Mouse (Mus musculus): ENCODE results near the gene Atp6v0a4. TPM values are rescaled to one million over a fixed set of nuclear protein-coding genes. Genes with fewer than 3 reads are reported as not detected.

Gene Atp6v0a4
- polyA plus RNA-seq, 1 experiment from 2014 or later = 0.09 TPM

DNA sequence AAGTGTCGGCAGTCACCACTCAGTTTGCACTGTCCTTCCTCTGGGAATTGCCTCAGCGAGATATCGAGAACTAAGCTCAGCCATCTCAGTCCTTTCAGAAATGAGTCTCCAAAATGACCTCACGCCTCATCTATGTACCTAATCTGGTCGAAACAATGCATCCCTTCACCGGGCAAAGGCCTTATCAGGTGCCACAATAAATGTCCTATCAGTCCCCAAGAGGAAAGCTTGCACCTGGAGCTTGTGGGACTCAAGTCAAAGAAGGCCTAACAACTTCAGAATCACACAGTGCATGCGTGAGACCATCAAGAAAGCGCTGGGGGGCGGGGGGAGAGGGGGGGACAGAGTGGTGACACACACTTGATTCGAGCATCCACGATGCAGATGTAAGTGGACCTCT, 27.9 kb upstream of the Atp6v0a4 start:
- Histone ChIP-seq H3K27me3 (ENCODE audit: control insufficient read depth, insufficient read depth, low read length) (no peaks in the 10 kb centered on the region), H3K36me3 (replicated peaks; ENCODE audit: control insufficient read depth, insufficient read depth) (peaks cover 90% of the 10 kb centered on the region), H3K27ac (no peak overlapping the region), H3K9ac (no peak overlapping the region), H3K4me2 (replicated peaks) (no peak overlapping the region), H3K4me3 (replicated peaks; ENCODE audit: low read length) (no peak overlapping the region), H3K4me1 (replicated peaks; ENCODE audit: control insufficient read depth, insufficient read depth, low read length) (no peaks in the 10 kb centered on the region), H3K9me3 (ENCODE audit: control insufficient read depth, low read length) (no peaks in the 10 kb centered on the region)
- ATAC-seq (ENCODE audit: low FRiP score) (no peak), DNase-seq (ENCODE audit: low spot score) (no peak)
- 89% methylated on average over 11 of the region's 11 CpGs for WGBS

DNA sequence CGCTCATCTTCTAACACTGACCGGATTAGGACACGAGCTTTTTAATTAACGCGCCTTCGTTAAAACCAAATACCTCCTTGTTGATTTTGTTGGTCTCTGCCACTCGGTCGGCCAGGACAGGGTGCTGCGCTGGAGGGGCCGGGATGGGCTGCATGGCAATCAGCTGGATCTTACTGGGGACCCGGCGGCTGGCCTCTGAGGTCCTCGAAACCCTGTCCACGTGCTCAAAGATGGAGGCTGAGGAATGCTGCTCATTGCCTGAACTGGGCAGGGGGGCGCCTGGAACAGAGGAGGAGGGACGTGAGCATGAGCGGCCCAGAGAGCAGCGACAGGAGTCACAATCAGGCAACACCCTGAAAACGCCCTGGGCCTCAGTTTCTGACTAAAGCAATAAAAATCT, 25.1 kb upstream of the Atp6v0a4 start:
- no peaks in the 10 kb centered on the region for H3K4me1 ChIP-seq (replicated peaks; ENCODE audit: control insufficient read depth, insufficient read depth, low read length)
- ATAC-seq (ENCODE audit: low FRiP score) (no peak), DNase-seq (ENCODE audit: low spot score) (no peak)
- H3K9ac ChIP-seq = no peak overlapping the region
- no peak overlapping the region for H3K4me2 ChIP-seq (replicated peaks)
- H3K27me3 ChIP-seq (ENCODE audit: control insufficient read depth, insufficient read depth, low read length) = no peaks in the 10 kb centered on the region
- H3K4me3 ChIP-seq (replicated peaks; ENCODE audit: low read length) = no peak overlapping the region
- no peaks in the 10 kb centered on the region for H3K9me3 ChIP-seq (ENCODE audit: control insufficient read depth, low read length)
- peaks cover 87% of the 10 kb centered on the region for H3K36me3 ChIP-seq (replicated peaks; ENCODE audit: control insufficient read depth, insufficient read depth)
- WGBS = 92% methylated on average over 19 of the region's 19 CpGs
- H3K27ac ChIP-seq = no peak overlapping the region

GRCm38 (mm10) chr6:38148626-38149025, 24.2 kb upstream of the Atp6v0a4 start:
- Histone ChIP-seq H3K4me3 (replicated peaks; ENCODE audit: low read length) (no peak overlapping the region), H3K9ac (no peak overlapping the region), H3K27ac (no peak overlapping the region), H3K4me1 (replicated peaks; ENCODE audit: control insufficient read depth, insufficient read depth, low read length) (no peaks in the 10 kb centered on the region), H3K9me3 (ENCODE audit: control insufficient read depth, low read length) (no peaks in the 10 kb centered on the region), H3K27me3 (ENCODE audit: control insufficient read depth, insufficient read depth, low read length) (no peaks in the 10 kb centered on the region), H3K4me2 (replicated peaks) (no peak overlapping the region), H3K36me3 (replicated peaks; ENCODE audit: control insufficient read depth, insufficient read depth) (peaks cover 82% of the 10 kb centered on the region)
- DNase-seq (ENCODE audit: low spot score) (no peak), ATAC-seq (ENCODE audit: low FRiP score) (no peak)
- WGBS = 89% methylated on average over 10 of the region's 10 CpGs

- Histone ChIP-seq H3K4me1 (replicated peaks; ENCODE audit: control insufficient read depth, insufficient read depth, low read length) (no peaks in the 10 kb centered on the region), H3K9ac (no peak overlapping the region), H3K4me2 (replicated peaks) (no peak overlapping the region), H3K4me3 (replicated peaks; ENCODE audit: low read length) (no peak overlapping the region), H3K27me3 (ENCODE audit: control insufficient read depth, insufficient read depth, low read length) (no peaks in the 10 kb centered on the region), H3K36me3 (replicated peaks; ENCODE audit: control insufficient read depth, insufficient read depth) (peaks cover 83% of the 10 kb centered on the region), H3K9me3 (ENCODE audit: control insufficient read depth, low read length) (no peaks in the 10 kb centered on the region), H3K27ac (no peak overlapping the region)
- 85% methylated on average over 5 of the region's 5 CpGs for WGBS
- ATAC-seq (ENCODE audit: low FRiP score) (no peak), DNase-seq (ENCODE audit: low spot score) (no peak)
These were observed 22.9 kb upstream of the Atp6v0a4 start for GRCm38 (mm10) chr6:38147301-38147700.

DNA sequence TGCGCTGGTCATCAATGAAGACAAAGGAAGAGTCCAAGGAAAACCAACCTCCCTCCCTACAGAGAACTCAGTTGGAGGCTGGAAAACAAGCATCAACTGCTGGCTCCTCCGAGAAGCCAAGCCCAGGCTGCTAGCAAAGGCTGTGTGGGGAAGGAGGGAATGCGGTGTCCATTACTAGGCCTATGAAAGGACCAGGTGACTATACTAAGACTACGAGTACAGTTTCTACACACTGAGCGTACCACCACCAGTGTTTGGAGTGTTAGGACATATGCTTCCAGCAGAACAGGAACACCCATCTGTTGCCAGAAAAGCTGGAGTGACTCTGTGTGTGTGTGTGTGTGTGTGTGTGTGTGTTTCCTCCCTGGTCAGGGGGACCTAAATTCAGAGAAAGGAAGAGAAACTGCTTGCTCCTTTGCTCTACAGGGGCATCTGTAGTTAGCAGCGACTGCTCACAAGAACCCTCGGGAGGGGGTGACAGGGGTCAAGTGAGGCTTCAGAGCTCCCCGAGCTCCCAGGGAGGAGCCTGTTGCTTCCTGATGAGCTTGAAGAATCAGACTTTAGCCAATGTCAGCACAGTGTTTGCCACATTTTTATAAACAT, 21.2 kb upstream of the Atp6v0a4 start:
- Histone ChIP-seq H3K36me3 (replicated peaks; ENCODE audit: control insufficient read depth, insufficient read depth) (peaks cover 84% of the 10 kb centered on the region), H3K4me2 (replicated peaks) (no peak overlapping the region), H3K27ac (0 out of 2 replicates have a peak overlapping the region, but pooled peaks have one; percentile 14), H3K4me3 (replicated peaks; ENCODE audit: low read length) (no peak overlapping the region), H3K27me3 (ENCODE audit: control insufficient read depth, insufficient read depth, low read length) (no peaks in the 10 kb centered on the region), H3K9ac (no peak overlapping the region), H3K9me3 (ENCODE audit: control insufficient read depth, low read length) (no peaks in the 10 kb centered on the region), H3K4me1 (replicated peaks; ENCODE audit: control insufficient read depth, insufficient read depth, low read length) (no peaks in the 10 kb centered on the region)
- DNase-seq (ENCODE audit: low spot score) (no peak), ATAC-seq (ENCODE audit: low FRiP score) (no peak)
- WGBS = 65% methylated on average over 8 of the region's 8 CpGs

DNA sequence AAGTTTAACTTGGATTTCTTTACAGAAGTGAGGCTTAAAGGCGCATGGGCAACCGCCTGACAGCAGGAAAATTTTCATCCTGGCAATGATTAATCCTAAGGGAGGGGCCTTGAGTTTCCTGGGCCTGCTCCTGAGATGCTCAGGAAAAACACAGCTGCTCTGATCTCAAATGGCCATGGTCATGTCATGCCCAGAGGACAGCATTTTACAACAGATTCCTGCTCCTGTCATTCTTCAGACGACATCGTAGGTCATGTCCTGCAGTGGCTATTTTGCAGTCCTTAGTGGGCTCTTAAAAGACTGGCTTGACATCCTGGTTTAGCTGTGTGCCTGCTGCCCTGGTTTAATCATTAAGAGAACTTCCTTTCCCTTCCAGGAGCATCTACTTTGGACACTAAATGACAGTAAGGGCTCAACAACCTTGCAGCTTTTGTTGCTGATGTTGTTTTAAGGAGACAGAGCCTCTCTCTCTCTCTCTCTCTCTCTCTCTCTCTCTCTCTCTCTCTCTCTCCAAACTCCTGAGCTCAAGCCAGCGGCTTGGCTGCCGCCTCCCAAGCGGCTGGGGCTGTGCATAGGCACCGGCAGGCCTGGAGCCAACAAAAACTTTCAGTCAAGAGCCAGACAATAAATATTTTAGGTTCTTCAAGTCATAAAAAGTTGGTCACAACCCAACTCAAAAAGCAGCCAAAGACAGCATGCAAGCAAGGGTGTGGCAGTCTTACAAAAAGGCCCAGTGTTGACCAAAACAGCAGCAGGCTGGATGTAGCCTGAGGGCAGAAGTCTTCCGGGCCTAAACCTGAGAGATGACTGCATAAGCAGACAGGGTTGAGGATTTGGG, 20.0 kb upstream of the Atp6v0a4 start:
- H3K9ac ChIP-seq = no peak overlapping the region
- no peak for ATAC-seq (ENCODE audit: low FRiP score)
- H3K4me3 ChIP-seq (replicated peaks; ENCODE audit: low read length) = no peak overlapping the region
- H3K27me3 ChIP-seq (ENCODE audit: control insufficient read depth, insufficient read depth, low read length) = no peaks in the 10 kb centered on the region
- H3K9me3 ChIP-seq (ENCODE audit: control insufficient read depth, low read length) = no peaks in the 10 kb centered on the region
- no peak overlapping the region for H3K4me2 ChIP-seq (replicated peaks)
- no peak for DNase-seq (ENCODE audit: low spot score)
- WGBS = 68% methylated on average over 9 of the region's 9 CpGs
- no peaks in the 10 kb centered on the region for H3K4me1 ChIP-seq (replicated peaks; ENCODE audit: control insufficient read depth, insufficient read depth, low read length)
- no peak overlapping the region for H3K27ac ChIP-seq
- H3K36me3 ChIP-seq (replicated peaks; ENCODE audit: control insufficient read depth, insufficient read depth) = peaks cover 80% of the 10 kb centered on the region

GRCm38 (mm10) chr6:38140402-38140801, 16.0 kb upstream of the Atp6v0a4 start:
- H3K4me3 ChIP-seq (replicated peaks; ENCODE audit: low read length) = no peak overlapping the region
- DNase-seq (ENCODE audit: low spot score) (no peak), ATAC-seq (ENCODE audit: low FRiP score) (no peak)
- H3K4me1 ChIP-seq (replicated peaks; ENCODE audit: control insufficient read depth, insufficient read depth, low read length) = no peaks in the 10 kb centered on the region
- no peak overlapping the region for H3K9ac ChIP-seq
- H3K36me3 ChIP-seq (replicated peaks; ENCODE audit: control insufficient read depth, insufficient read depth) = peaks cover 80% of the 10 kb centered on the region
- no peaks in the 10 kb centered on the region for H3K9me3 ChIP-seq (ENCODE audit: control insufficient read depth, low read length)
- H3K4me2 ChIP-seq (replicated peaks) = no peak overlapping the region
- H3K27me3 ChIP-seq (ENCODE audit: control insufficient read depth, insufficient read depth, low read length) = no peaks in the 10 kb centered on the region
- WGBS = 97% methylated on average over 9 of the region's 9 CpGs
- H3K27ac ChIP-seq = no peak overlapping the region

DNA sequence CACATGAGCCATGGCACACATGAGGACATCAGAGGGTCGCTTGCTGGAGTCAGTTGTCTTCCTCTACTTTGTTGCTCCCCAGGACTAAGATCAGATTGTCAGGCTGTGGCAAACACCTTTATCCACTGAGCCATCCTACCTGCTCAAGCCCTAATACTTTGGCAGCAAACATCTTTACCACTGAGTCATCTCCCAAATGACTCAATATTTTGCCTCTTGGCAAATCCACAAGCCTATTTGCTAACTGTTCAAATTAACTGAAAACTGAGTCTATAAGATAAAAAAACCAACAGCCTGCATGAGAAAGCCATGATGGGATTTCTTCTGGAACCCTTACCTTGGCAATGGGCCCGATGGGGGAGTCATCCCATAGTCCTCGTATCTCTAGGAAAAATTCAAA, 14.7 kb upstream of the Atp6v0a4 start:
- WGBS = 93% methylated on average over 3 of the region's 3 CpGs
- H3K36me3 ChIP-seq (replicated peaks; ENCODE audit: control insufficient read depth, insufficient read depth) = peaks cover 83% of the 10 kb centered on the region
- H3K27me3 ChIP-seq (ENCODE audit: control insufficient read depth, insufficient read depth, low read length) = no peaks in the 10 kb centered on the region
- no peak overlapping the region for H3K9ac ChIP-seq
- no peak overlapping the region for H3K4me3 ChIP-seq (replicated peaks; ENCODE audit: low read length)
- H3K27ac ChIP-seq = no peak overlapping the region
- ATAC-seq (ENCODE audit: low FRiP score) = no peak
- no peak for DNase-seq (ENCODE audit: low spot score)
- H3K9me3 ChIP-seq (ENCODE audit: control insufficient read depth, low read length) = no peaks in the 10 kb centered on the region
- H3K4me1 ChIP-seq (replicated peaks; ENCODE audit: control insufficient read depth, insufficient read depth, low read length) = no peaks in the 10 kb centered on the region
- no peak overlapping the region for H3K4me2 ChIP-seq (replicated peaks)

DNA sequence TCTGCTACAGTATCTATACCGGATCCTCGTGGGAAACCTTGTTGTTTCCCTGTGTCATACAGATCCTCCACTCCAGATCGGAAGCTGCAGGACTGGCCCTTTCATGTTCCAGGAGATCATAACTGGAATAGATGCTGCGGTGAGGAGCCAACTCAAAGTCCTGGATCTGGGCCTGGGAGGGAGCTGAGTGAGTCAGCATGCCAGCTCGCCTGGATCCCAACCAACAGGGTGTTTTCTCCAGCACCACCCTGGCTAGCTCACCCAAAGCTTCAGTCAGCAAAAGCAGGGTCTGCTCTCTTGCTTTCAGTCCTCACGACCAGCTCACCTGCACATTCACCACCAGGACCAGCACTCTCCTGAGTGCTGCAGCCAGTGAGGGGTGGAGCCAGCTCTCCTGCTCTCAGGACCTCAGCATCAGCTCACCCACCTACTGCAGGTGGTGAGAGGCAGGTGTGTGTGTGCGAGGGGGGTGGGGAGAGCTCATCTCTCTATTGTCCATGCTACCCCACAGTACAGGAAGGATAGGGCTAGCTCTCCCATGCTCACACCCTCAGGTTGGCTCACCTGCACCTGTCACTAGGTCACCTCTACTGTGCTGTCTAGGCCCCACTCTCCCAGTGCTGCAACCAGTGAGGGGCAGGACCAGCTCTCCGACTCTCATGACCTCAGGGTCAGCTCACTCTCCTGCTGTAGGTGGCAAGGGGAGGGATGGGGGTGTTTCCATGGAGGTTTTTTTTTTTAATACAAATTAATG, 10.6 kb upstream of the Atp6v0a4 start:
- ATAC-seq (ENCODE audit: low FRiP score) (peak; percentile 43; the same call in 1 of the 2 replicates), DNase-seq (ENCODE audit: low spot score) (no peak)
- Histone ChIP-seq H3K27me3 (ENCODE audit: control insufficient read depth, insufficient read depth, low read length) (no peaks in the 10 kb centered on the region), H3K27ac (no peak overlapping the region), H3K4me2 (replicated peaks) (no peak overlapping the region), H3K4me1 (replicated peaks; ENCODE audit: control insufficient read depth, insufficient read depth, low read length) (no peaks in the 10 kb centered on the region), H3K4me3 (replicated peaks; ENCODE audit: low read length) (no peak overlapping the region), H3K36me3 (replicated peaks; ENCODE audit: control insufficient read depth, insufficient read depth) (peaks cover 68% of the 10 kb centered on the region), H3K9ac (no peak overlapping the region), H3K9me3 (ENCODE audit: control insufficient read depth, low read length) (no peaks in the 10 kb centered on the region)
- 90% methylated on average over 8 of the region's 8 CpGs for WGBS
